In genomic region chr4:138729018-138729703, GRCm38 (mm10) we compare ENCODE assay signal across 11 mouse cellular contexts. TPM values are rescaled to one million over a fixed set of nuclear protein-coding genes. Genes with fewer than 3 reads are reported as not detected.
DNase-seq lines count a peak whose midpoint lies in the region; ATAC-seq lines count a peak whose summit lies in the region.
"Had no signal": no experiment of that assay in that cellular context is flagged by ENCODE, and none has a peak within 500 bp of the region (broad histone marks: within the 10 kb centered on the region; RNA-seq: fewer than 3 reads in every experiment).

No protein-coding gene starts in this region.

- 40% methylated on average over 9 of the region's 9 CpGs for WGBS in heart, embryonic 16.5 days
- WGBS in heart, embryonic 10.5 days: 56% methylated on average over 9 of the region's 9 CpGs
- 18% methylated on average over 9 of the region's 9 CpGs for WGBS in forebrain, embryonic 14.5 days
- 43% methylated on average over 9 of the region's 9 CpGs for WGBS in kidney, embryonic 16.5 days
- 32% methylated on average over 9 of the region's 9 CpGs for WGBS in midbrain, embryonic 11.5 days

- peaks cover 14% of the 10 kb centered on the region for H3K4me1 ChIP-seq in heart, embryonic 16.5 days (ENCODE audit: control insufficient read depth, insufficient read depth, low read length)
- H3K4me1 ChIP-seq in heart, embryonic 10.5 days: peaks cover 21% of the 10 kb centered on the region
- H3K4me1 ChIP-seq in forebrain, embryonic 14.5 days (ENCODE audit: control insufficient read depth, insufficient read depth, low read length): peaks cover 13% of the 10 kb centered on the region
- peaks cover 51% of the 10 kb centered on the region for H3K4me1 ChIP-seq in kidney, embryonic 16.5 days (ENCODE audit: insufficient read depth, low read length)
- H3K4me1 ChIP-seq in midbrain, embryonic 11.5 days (ENCODE audit: control insufficient read depth, insufficient read depth, low read length): peaks cover 7% of the 10 kb centered on the region

- H3K36me3 ChIP-seq in heart, embryonic 16.5 days (ENCODE audit: control insufficient read depth, insufficient read depth): no peaks in the 10 kb centered on the region
- no peaks in the 10 kb centered on the region for H3K36me3 ChIP-seq in heart, embryonic 10.5 days
- H3K36me3 ChIP-seq in forebrain, embryonic 14.5 days (ENCODE audit: control insufficient read depth, insufficient read depth, low read length): no peaks in the 10 kb centered on the region
- H3K36me3 ChIP-seq in kidney, embryonic 16.5 days (ENCODE audit: insufficient read depth, low read length): no peaks in the 10 kb centered on the region
- H3K36me3 ChIP-seq in midbrain, embryonic 11.5 days (ENCODE audit: control insufficient read depth, insufficient read depth, low read length): no peaks in the 10 kb centered on the region
- H3K36me3 ChIP-seq: G1E had no signal

- DNase-seq in heart, embryonic 10.5 days (ENCODE audit: low spot score): no peak
- peak; percentile 67 for DNase-seq in forebrain, embryonic 14.5 days (ENCODE audit: low spot score)
- DNase-seq in midbrain, embryonic 11.5 days (ENCODE audit: low spot score, missing footprints): peak; percentile 87
- DNase-seq in urinary bladder, postnatal 10 days (ENCODE audit: low spot score): no peak
- DNase-seq in gastrocnemius, postnatal 10 days: no peak

- ATAC-seq in heart, embryonic 16.5 days (replicated peaks; ENCODE audit: extremely low read depth, insufficient read depth, low FRiP score): peak; percentile 62
- peak; percentile 62; the same call in 1 of the 2 replicates for ATAC-seq in forebrain, embryonic 14.5 days
- ATAC-seq in kidney, embryonic 16.5 days (ENCODE audit: low FRiP score, low TSS enrichment): peak; percentile 53; the same call in 1 of the 2 replicates
- ATAC-seq in midbrain, embryonic 11.5 days (ENCODE audit: low FRiP score): peak; percentile 40; the same call in 1 of the 2 replicates
- ATAC-seq in frontal cortex, adult (ENCODE audit: low TSS enrichment): no peak

- no peak overlapping the region for H3K9ac ChIP-seq in heart, embryonic 16.5 days (ENCODE audit: low read length)
- H3K9ac ChIP-seq in forebrain, embryonic 14.5 days (ENCODE audit: low read length): no peak overlapping the region
- no peak overlapping the region for H3K9ac ChIP-seq in kidney, embryonic 16.5 days (replicated peaks; ENCODE audit: low read length)
- no peak overlapping the region for H3K9ac ChIP-seq in midbrain, embryonic 11.5 days (ENCODE audit: low read length)

- H3K4me2 ChIP-seq in heart, embryonic 16.5 days (ENCODE audit: low read depth, low read length): no peak overlapping the region
- H3K4me2 ChIP-seq in forebrain, embryonic 14.5 days (ENCODE audit: low read length): no peak overlapping the region
- H3K4me2 ChIP-seq in kidney, embryonic 16.5 days (replicated peaks; ENCODE audit: low read depth, low read length): no peak overlapping the region
- no peak overlapping the region for H3K4me2 ChIP-seq in midbrain, embryonic 11.5 days

- H3K4me3 ChIP-seq in heart, embryonic 16.5 days (ENCODE audit: low read length): no peak overlapping the region
- no peak overlapping the region for H3K4me3 ChIP-seq in heart, embryonic 10.5 days
- H3K4me3 ChIP-seq in forebrain, embryonic 14.5 days (ENCODE audit: low read depth, low read length): no peak overlapping the region
- no peak overlapping the region for H3K4me3 ChIP-seq in kidney, embryonic 16.5 days (ENCODE audit: low read length)
- no peak overlapping the region for H3K4me3 ChIP-seq in midbrain, embryonic 11.5 days (ENCODE audit: low read depth, low read length)

- H3K27me3 ChIP-seq in heart, embryonic 16.5 days (ENCODE audit: control insufficient read depth, insufficient read depth, low read length): peaks cover 2% of the 10 kb centered on the region; the same call in 1 of the 2 replicates
- H3K27me3 ChIP-seq in heart, embryonic 10.5 days (ENCODE audit: insufficient read depth, poor library complexity, severe bottlenecking): 0 out of 2 replicates have a peak, but pooled peaks cover 6% of the 10 kb centered on the region
- no peaks in the 10 kb centered on the region for H3K27me3 ChIP-seq in forebrain, embryonic 14.5 days (replicated peaks; ENCODE audit: control insufficient read depth, insufficient read depth, low read length)
- H3K27me3 ChIP-seq in kidney, embryonic 16.5 days (ENCODE audit: insufficient read depth, low read length): no peaks in the 10 kb centered on the region
- H3K27me3 ChIP-seq in midbrain, embryonic 11.5 days (ENCODE audit: control insufficient read depth, insufficient read depth, low read length): no peaks in the 10 kb centered on the region

- H3K27ac ChIP-seq in heart, embryonic 16.5 days (ENCODE audit: low read length): peak overlapping the region; percentile 35; the same call in 1 of the 2 replicates
- no peak overlapping the region for H3K27ac ChIP-seq in heart, embryonic 10.5 days
- no peak overlapping the region for H3K27ac ChIP-seq in forebrain, embryonic 14.5 days (ENCODE audit: low read depth, low read length)
- H3K27ac ChIP-seq in kidney, embryonic 16.5 days (ENCODE audit: low read length): peak overlapping the region; percentile 69; the same call in 1 of the 2 replicates
- no peak overlapping the region for H3K27ac ChIP-seq in midbrain, embryonic 11.5 days (ENCODE audit: low read depth, low read length)
- H3K27ac ChIP-seq: macrophage had no signal

- H3K9me3 ChIP-seq in heart, embryonic 16.5 days (replicated peaks; ENCODE audit: control insufficient read depth, low read length): no peaks in the 10 kb centered on the region
- no peaks in the 10 kb centered on the region for H3K9me3 ChIP-seq in heart, embryonic 10.5 days
- no peaks in the 10 kb centered on the region for H3K9me3 ChIP-seq in forebrain, embryonic 14.5 days (replicated peaks; ENCODE audit: control insufficient read depth, low read length)
- 0 out of 2 replicates have a peak, but pooled peaks cover 4% of the 10 kb centered on the region for H3K9me3 ChIP-seq in kidney, embryonic 16.5 days (ENCODE audit: low read length)
- H3K9me3 ChIP-seq in midbrain, embryonic 11.5 days (ENCODE audit: control insufficient read depth, low read length): no peaks in the 10 kb centered on the region

RNA-seq across cellular contexts. Expression of gene Pla2g2c, which starts 4.6 kb away (rescaled TPM):
- polyA plus RNA-seq in heart, embryonic 16.5 days (2015; fragmentation: Nextera tagmentation; extraction: Ambion mirVana): 0.17 TPM in 1 of 2 replicates, not detected in the other
- polyA plus RNA-seq in heart, embryonic 10.5 days (2016; fragmentation: Nextera tagmentation; extraction: Ambion mirVana): 0.31 and 0.49 TPM in 2 replicates
- 0.28 and 0.41 TPM in 2 replicates for polyA plus RNA-seq in forebrain, embryonic 14.5 days (2014; fragmentation: Nextera tagmentation; extraction: Ambion mirVana)
- polyA plus RNA-seq in kidney, embryonic 16.5 days (2015; fragmentation: Nextera tagmentation; extraction: Ambion mirVana): 0.47 and 0.59 TPM in 2 replicates
- polyA plus RNA-seq in midbrain, embryonic 11.5 days (2014; fragmentation: Nextera tagmentation; extraction: Ambion mirVana): 0.81 and 0.96 TPM in 2 replicates
- under 1 TPM in 1 of 2 experiments, not detected in 1; 0.16 TPM for total RNA-seq in gastrocnemius, postnatal 10 days (2021)
- total RNA-seq: granulocyte monocyte progenitor cell, adult 5-6 weeks had no signal
- polyA plus RNA-seq: G1E, macrophage had no signal

RNA-seq across cellular contexts. Expression of gene Ubxn10, which starts 7.8 kb away (rescaled TPM):
- 1.3 and 1.5 TPM in 2 replicates for polyA plus RNA-seq in heart, embryonic 16.5 days (2015; fragmentation: Nextera tagmentation; extraction: Ambion mirVana)
- 1.0 and 1.3 TPM in 2 replicates for polyA plus RNA-seq in heart, embryonic 10.5 days (2016; fragmentation: Nextera tagmentation; extraction: Ambion mirVana)
- 3.3 and 3.4 TPM in 2 replicates for polyA plus RNA-seq in forebrain, embryonic 14.5 days (2014; fragmentation: Nextera tagmentation; extraction: Ambion mirVana)
- polyA plus RNA-seq in kidney, embryonic 16.5 days (2015; fragmentation: Nextera tagmentation; extraction: Ambion mirVana): 2.1 and 2.3 TPM in 2 replicates
- polyA plus RNA-seq in midbrain, embryonic 11.5 days (2014; fragmentation: Nextera tagmentation; extraction: Ambion mirVana): 1.5 TPM in 2 replicates
- total RNA-seq in gastrocnemius, postnatal 10 days (2021): under 1 TPM; 0.20 to 0.28 TPM
- total RNA-seq: granulocyte monocyte progenitor cell, adult 5-6 weeks had no signal
- polyA plus RNA-seq: G1E, macrophage had no signal

RNA-seq across cellular contexts. Expression of gene Pla2g2f, which starts 28.3 kb away (rescaled TPM):
- polyA plus RNA-seq in heart, embryonic 16.5 days (2015; fragmentation: Nextera tagmentation; extraction: Ambion mirVana): 0.07 and 0.15 TPM in 2 replicates
- polyA plus RNA-seq in heart, embryonic 10.5 days (2016; fragmentation: Nextera tagmentation; extraction: Ambion mirVana): 0.20 TPM in 1 of 2 replicates, not detected in the other
- polyA plus RNA-seq in forebrain, embryonic 14.5 days (2014; fragmentation: Nextera tagmentation; extraction: Ambion mirVana): 0.09 TPM in 1 of 2 replicates, not detected in the other
- polyA plus RNA-seq in kidney, embryonic 16.5 days (2015; fragmentation: Nextera tagmentation; extraction: Ambion mirVana): 0.07 TPM in 1 of 2 replicates, not detected in the other
- 0.08 and 0.12 TPM in 2 replicates for polyA plus RNA-seq in midbrain, embryonic 11.5 days (2014; fragmentation: Nextera tagmentation; extraction: Ambion mirVana)
- total RNA-seq in gastrocnemius, postnatal 10 days (2021): not detected
- total RNA-seq: granulocyte monocyte progenitor cell, adult 5-6 weeks had no signal
- polyA plus RNA-seq: G1E, macrophage had no signal

RNA-seq across cellular contexts. Expression of gene Pla2g2d, which starts 46.4 kb away (rescaled TPM):
- 0.12 TPM in 1 of 2 replicates, not detected in the other for polyA plus RNA-seq in heart, embryonic 16.5 days (2015; fragmentation: Nextera tagmentation; extraction: Ambion mirVana)
- polyA plus RNA-seq in heart, embryonic 10.5 days (2016; fragmentation: Nextera tagmentation; extraction: Ambion mirVana): 0.19 TPM in 1 of 2 replicates, not detected in the other
- 0.17 and 0.24 TPM in 2 replicates for polyA plus RNA-seq in forebrain, embryonic 14.5 days (2014; fragmentation: Nextera tagmentation; extraction: Ambion mirVana)
- 0.19 TPM in 1 of 2 replicates, not detected in the other for polyA plus RNA-seq in kidney, embryonic 16.5 days (2015; fragmentation: Nextera tagmentation; extraction: Ambion mirVana)
- polyA plus RNA-seq in midbrain, embryonic 11.5 days (2014; fragmentation: Nextera tagmentation; extraction: Ambion mirVana): 0.26 and 0.41 TPM in 2 replicates
- not detected for total RNA-seq in gastrocnemius, postnatal 10 days (2021)
- total RNA-seq: G1E; granulocyte monocyte progenitor cell, adult 5-6 weeks had no signal
- polyA plus RNA-seq: G1E, macrophage had no signal

Comparison
In these comparisons a context has a peak if more than half of its experiments do, and no peak if none do; other contexts are left out.
1. H3K27ac ChIP-seq: peak in heart, embryonic 16.5 days (single experiment) and kidney, embryonic 16.5 days (single experiment); none in heart, embryonic 10.5 days (single experiment), forebrain, embryonic 14.5 days (single experiment) and midbrain, embryonic 11.5 days (single experiment).
2. DNase-seq: peak in forebrain, embryonic 14.5 days (single experiment) and midbrain, embryonic 11.5 days (single experiment); none in heart, embryonic 10.5 days (single experiment), urinary bladder, postnatal 10 days (single experiment) and gastrocnemius, postnatal 10 days (single experiment).